Mouse (Mus musculus): Measurements from ENCODE around the gene Tbcd.

DNA sequence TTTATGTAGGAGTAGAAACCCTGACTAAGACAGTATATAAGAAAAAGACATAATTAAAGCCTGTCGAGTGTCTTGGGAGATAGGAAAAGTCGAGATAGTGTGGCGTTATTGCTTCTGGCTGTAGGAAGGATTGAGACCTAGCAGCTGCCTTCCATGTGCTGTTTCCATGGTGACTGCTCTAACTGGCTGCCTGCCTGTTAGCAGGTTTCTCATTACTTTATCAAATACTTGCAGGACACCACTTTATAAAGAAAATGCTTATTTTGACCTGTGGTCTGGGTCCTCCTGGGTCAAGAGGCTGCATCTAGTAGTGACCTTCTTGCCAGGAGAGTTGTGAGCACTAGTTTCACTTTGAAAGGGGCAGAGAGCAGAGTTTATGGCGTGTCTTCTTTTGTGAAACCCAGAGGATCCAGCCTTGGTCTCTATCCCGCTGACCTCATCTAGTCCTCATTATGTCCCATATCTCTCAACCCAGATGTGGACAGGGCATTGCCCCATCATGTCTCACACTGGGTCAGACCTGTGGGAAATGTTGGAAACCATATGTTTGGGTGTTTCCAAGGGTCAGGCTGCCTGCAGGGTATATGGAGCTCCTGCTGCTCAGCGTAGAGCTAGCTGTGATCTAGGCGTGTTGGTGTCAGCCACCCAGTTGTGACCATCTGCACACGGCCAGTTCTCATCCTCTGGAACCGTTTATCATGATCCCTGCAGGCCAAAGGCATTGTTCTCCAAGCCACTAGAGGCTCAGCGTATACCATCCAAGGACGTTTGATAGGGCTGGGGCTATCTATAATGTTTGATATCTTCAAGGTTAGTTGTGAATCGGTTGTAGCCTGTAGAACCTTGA lies 97.5 kb downstream of the Tbcd start:
- TF ChIP-seq CTCF (IDR thresholded peaks at IDR 0.05; ENCODE audit: extremely low read depth, insufficient read length, insufficient replicate concordance, low read depth, low read length) (no peak), POLR2A (IDR thresholded peaks at IDR 0.05; ENCODE audit: low read depth, low read length) (no peak)
